Mouse (Mus musculus) megakaryocyte, adult 5-6 weeks (primary cell): ENCODE data around the gene Nrap. TPM values are rescaled to one million over a fixed set of nuclear protein-coding genes. Genes with fewer than 3 reads are reported as not detected.
A peak's percentile ranks its signal among the peaks of the same experiment; 100 is the strongest.
"Not testable (repeated sequence)": the region's sequence is repeated elsewhere in the genome, so short reads cannot be mapped to it uniquely, and the experiment has no call there.

Source experiments
- ATAC-seq: 2 replicates; pipeline ENCODE4 v1.8.0; 2016; ENCODE audit warnings: mild to moderate bottlenecking, inconsistent platforms; ENCODE audit not compliant: poor library complexity, severe bottlenecking
- total RNA-seq, 2 experiments: library from RNA; stranded (forward) in 1 of 2; stranded (reverse) in 1 of 2; fragments of 153-499, 151-499 nt in 1 of 2; fragments of 221-1000, 200-1000 nt in 1 of 2; gene quantifications; 2 replicates each; pipeline versions ENCODE4 v1.2.3 to v1.2.4; 2015 to 2017

The Nrap gene
- total RNA-seq, 2 experiments from 2014 or later, result 0.02 to 0.04 TPM

DNA sequence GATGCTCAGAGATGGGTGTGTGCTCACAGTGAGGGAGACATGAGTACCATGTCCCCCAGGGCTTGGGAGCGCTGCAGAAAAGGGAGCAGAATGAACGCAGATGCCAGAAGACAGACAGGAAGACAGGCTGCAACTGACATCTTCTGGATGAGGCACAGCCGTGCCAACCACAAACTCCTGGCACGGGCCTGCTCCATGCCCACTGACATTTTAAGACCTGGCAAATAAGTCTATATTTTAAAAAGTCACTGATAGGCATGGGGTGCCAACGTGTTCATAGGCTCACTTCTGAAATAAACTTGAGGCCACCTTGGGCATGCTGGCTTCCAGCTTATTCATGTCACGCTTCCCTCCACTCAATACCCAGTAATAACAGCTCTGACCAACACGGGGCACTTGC lies 20.9 kb downstream of the Nrap start:
- ATAC-seq, result no peak

DNA sequence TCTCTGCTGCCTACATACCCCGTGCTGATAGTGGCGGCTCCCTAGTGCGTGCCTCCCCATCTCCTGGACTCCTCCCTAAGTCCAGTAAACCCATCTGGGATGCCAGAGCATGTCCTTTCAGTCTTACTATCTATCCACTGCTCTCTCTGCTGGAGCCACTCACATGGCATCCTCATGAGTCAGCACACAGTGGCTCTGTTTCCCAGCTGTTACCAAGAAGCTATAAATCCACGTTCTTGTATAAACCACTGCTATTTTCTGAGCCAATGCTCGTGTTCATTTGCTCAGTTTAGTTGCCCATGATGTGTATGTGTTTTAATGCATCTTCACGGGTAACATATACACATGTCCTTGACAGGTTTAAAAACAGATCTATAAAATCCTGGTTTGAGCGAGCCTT lies 22.1 kb downstream of the Nrap start:
- no peak for ATAC-seq

- no peak for ATAC-seq
These were observed 23.2 kb downstream of the Nrap start for GRCm38 (mm10) chr19:56366625-56367024.

DNA sequence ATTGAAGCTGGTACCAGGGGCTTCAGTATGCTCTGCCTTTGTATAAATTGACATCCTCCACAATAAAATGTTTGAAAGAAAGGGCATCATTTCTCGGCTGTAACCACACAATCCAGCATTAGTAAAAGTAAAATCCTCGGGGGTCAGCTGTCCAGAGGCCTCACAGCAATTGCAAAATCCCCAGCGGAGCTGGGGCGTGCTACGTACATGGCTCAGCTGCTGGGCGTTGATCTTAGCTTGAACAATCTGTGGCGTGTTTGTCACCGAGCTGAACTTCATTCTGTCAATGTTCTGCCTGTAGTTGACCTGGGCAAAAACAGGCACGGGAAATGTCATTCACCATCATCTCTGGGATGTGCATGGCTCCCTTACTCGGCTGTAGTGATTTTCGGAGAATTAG lies 23.7 kb downstream of the Nrap start:
- ATAC-seq, result no peak

- ATAC-seq, result no peak
These were observed 25.3 kb downstream of the Nrap start for GRCm38 (mm10) chr19:56364563-56364962.

DNA sequence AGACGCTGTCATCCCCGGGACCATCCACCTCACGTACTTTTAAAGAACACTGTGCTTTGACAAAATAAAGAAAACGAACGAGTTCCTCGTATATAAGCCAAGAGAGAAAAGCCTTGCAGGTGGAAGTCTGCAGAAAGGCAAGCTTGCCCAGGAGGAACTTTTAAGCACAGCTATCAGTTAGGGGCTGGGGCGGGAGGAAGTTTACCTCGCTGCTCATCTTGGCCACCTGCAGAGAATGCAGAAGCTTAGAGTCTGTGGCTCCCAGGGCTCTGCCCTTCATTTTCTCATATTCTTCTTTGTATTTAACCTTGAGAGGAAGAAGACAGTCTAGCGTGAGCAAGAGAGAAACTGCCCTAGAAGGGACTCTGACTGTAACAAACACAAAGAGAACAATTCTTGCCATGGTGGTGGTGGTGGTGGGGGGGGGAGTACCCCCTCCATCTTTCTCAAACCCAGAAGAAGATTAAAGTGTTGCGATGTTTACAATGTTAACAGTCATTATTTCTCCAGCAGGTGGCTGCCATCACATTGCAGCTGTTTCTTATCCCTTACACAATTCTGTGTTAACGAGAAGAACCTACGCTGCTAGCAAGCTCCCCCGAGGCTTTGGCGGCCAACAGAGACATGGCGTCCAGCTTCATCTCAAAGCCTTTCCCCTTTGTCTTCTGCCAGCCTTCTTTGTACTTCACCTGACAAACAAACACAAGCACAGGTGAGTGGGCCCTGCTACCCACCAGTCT lies 25.9 kb downstream of the Nrap start:
- ATAC-seq, result no peak

GRCm38 (mm10) chr19:56358890-56359289 lies 30.9 kb downstream of the Nrap start:
- ATAC-seq, result no peak

DNA sequence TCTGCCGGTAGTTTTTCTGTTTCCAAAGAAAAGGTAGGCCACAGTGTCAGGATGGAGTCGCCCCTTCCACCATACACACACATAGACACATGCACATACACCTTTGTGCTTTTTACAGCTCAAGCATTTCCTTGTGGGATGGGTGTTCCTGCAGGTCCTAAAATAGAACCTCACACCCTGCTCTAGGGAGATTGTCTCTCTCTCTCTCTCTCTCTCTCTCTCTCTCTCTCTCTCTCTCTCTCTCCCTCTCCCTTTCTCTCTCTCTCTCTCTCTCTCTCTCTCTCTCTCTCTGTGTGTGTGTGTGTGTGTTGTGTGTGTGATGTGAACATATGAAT lies 32.5 kb downstream of the Nrap start:
- not testable (repeated sequence) for ATAC-seq

GRCm38 (mm10) chr19:56356480-56357373 lies 33.1 kb downstream of the Nrap start:
- ATAC-seq, result peak; percentile 69

- no peak for ATAC-seq
These were observed 34.6 kb downstream of the Nrap start for GRCm38 (mm10) chr19:56355201-56355600.

GRCm38 (mm10) chr19:56353689-56354088 lies 36.1 kb downstream of the Nrap start:
- ATAC-seq, result no peak

DNA sequence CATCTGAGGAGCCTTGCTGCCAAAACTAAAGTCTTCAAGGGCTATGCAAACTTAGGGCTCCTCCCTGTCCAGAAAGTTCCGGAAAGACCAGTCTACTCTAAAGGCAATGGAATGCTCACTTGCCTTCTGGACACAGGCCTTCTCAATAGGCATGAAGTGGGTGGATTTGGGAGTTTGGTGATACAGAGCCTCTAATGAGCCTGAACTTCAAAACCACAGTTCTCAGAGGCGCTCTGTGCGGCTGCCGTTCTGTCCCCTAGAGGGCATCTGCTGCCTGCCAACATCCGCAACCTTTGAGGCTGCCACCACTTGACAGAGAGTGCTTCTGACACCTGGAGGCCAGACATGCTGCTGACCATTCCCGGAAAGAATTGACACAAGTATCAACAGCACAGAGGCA lies 40.5 kb downstream of the Nrap start:
- ATAC-seq, result peak; percentile 43; the same call in 1 of the 2 replicates

- no peak for ATAC-seq
These were observed 43.1 kb downstream of the Nrap start for GRCm38 (mm10) chr19:56346750-56347149.

DNA sequence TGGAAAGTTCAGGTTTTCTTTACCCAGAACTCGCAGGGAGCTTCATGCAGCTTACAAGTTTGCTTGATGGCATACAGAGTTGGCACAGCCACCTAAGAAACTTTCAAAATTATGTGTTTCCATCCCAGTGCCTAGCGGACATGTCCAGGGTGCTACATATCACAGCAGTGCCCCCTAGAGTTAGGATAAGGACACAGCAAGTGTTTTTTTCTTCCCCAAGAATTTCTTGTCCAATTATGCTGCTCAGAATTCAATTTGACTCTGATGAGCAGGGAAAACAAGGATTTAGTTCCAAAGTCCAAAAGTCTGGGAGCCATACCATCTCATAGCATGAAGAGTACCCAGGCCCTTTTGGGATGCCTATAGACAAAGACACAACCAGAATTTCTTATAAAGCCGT lies 43.8 kb downstream of the Nrap start:
- peak; percentile 49; the same call in 1 of the 2 replicates for ATAC-seq

DNA sequence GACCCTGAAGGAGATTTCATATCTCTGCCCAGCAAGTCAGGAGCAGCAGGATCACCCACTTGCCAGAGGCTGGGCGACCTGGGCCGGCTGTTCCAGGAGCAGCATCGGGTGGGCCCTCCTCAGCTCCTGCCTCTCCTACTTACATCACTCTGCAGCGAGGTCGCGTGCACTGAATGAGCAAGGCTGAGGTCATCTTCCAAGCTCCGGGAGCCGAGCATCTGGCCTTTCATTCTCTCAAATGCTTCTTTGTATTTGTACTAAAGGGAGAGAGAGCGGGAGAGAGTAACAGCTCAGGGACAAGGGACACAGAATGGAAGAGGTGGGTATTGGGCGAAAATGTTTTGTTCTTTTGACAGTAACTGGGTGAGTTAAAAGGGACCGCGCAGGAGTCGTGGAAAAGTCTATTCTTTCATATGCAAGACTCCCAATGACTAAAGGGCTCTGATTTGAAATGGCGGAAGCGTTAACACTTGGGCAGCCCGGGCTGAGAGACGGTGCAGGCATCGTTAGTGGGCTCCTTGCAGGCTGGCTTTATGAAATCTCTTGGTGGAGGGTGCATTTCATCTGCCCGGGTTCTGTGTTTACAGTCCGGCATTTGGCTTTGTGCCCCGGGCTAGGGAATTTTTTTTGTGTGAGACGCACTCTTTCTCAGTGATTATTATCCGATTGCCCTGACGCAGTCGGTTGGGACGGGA lies 45.8 kb downstream of the Nrap start:
- no peak for ATAC-seq

DNA sequence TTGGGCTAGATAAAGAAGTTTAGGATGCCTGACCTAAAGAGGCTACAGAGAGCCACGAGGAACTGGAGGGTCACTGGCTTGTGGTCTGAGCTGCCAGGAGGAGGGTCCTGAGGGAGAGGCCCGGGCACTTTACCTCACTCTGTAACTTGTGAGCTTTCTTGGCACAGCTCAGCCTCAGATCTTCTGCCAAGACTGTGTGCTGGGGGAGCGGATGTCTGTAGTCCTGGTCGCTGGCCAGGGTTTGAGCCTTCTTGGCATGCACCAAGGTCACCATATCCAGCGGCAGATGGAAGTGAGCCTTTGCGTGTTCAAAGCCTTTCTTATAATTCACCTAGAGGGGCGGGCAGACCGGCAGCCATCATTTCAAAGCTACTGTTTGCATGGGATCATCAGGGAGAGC lies 47.8 kb downstream of the Nrap start:
- no peak for ATAC-seq

GRCm38 (mm10) chr19:56336826-56337225 lies 53.0 kb downstream of the Nrap start:
- ATAC-seq, result no peak

DNA sequence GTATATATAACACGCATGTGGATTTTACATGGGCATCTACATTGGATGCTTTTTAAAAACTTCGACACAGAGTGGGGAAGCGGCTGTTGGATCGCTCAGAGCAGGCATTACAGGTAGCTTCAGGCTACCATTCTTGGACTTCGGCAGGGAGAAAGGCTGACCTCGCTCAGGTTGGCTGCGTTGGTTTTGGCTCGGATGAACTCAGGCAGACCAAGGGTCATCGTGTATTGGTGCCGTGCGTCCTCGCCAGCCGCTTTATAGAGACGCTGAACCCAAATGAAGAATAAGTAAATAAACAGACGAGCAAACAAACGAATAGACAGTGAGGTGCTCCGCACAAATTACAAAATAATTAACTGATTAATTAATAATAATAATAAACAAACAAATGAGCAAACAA lies 53.5 kb downstream of the Nrap start:
- ATAC-seq, result no peak

GRCm38 (mm10) chr19:56326243-56326855 lies 63.5 kb downstream of the Nrap start:
- no peak for ATAC-seq

- ATAC-seq, result no peak
These were observed 64.2 kb downstream of the Nrap start for GRCm38 (mm10) chr19:56325676-56326075.

- ATAC-seq, result no peak
These were observed 68.4 kb downstream of the Nrap start for GRCm38 (mm10) chr19:56321303-56321920.
